ENCODE assay signal across 10 mouse cellular contexts in the genomic region with DNA sequence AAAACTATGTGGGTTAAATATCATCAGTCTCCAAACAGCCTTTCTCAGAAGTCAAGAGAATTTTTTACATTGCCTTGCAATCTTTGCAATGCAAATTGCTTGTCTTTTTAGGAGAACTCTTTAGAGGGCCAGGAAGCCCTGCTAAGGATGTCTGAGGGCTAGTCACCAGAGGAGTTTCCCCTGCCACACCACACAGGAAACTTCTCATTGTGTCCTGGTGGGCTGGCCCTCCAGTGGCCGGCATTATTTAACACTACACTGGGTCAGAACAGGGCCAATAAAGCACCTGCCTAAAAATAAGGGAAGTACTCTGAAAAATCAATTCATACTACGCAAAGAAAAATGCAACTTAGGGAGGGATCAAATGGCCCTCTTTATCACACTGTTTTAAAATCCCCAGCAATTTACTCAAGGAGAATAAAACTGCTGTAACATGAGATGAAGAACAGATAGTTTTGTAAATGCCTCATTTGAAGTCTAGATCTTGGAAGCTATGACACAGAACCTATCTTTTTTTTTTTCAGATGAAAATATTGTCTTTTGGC. TPM values are rescaled to one million over a fixed set of nuclear protein-coding genes. Genes with fewer than 3 reads are reported as not detected.
A peak's percentile ranks its signal among the peaks of the same experiment; 100 is the strongest.
DNase-seq lines count a peak whose midpoint lies in the region; ATAC-seq lines count a peak whose summit lies in the region.
"Had no signal": no experiment of that assay in that cellular context is flagged by ENCODE, and none has a peak within 500 bp of the region (broad histone marks: within the 10 kb centered on the region; RNA-seq: fewer than 3 reads in every experiment).

No protein-coding gene starts in this region.

- peak; percentile 32 to 56 for DNase-seq in cerebellum, postnatal 14 days
- DNase-seq in cerebellum, postnatal 36 days = no peak
- DNase-seq in A20 (ENCODE audit: low read depth, low spot score) = peak; percentile 34
- no peak for DNase-seq in natural killer cell, adult 2 months (ENCODE audit: low spot score in 2 of 2)
- DNase-seq in yolk sac, embryonic 10.5 days (ENCODE audit: low spot score) = no peak
- no peak for DNase-seq in frontal cortex, postnatal 25 days (ENCODE audit: low spot score in 2 of 2)

- H3K4me1 ChIP-seq in forebrain, embryonic 13.5 days = peaks cover 72% of the 10 kb centered on the region
- H3K4me1 ChIP-seq in midbrain, embryonic 13.5 days (replicated peaks) = peaks cover 66% of the 10 kb centered on the region

- peak overlapping the region; percentile 83 for H3K27ac ChIP-seq in forebrain, embryonic 13.5 days
- peak overlapping the region; percentile 94 for H3K27ac ChIP-seq in midbrain, embryonic 13.5 days

- peak overlapping the region; percentile 54 for H3K4me3 ChIP-seq in forebrain, embryonic 13.5 days
- H3K4me3 ChIP-seq in midbrain, embryonic 13.5 days (replicated peaks) = peak overlapping the region; percentile 65

- peak overlapping the region; percentile 70 for H3K9ac ChIP-seq in forebrain, embryonic 13.5 days
- peak overlapping the region; percentile 80 for H3K9ac ChIP-seq in midbrain, embryonic 13.5 days (replicated peaks)

- H3K4me2 ChIP-seq in forebrain, embryonic 13.5 days = peak overlapping the region; percentile 77
- H3K4me2 ChIP-seq in midbrain, embryonic 13.5 days (replicated peaks) = peak overlapping the region; percentile 65

- 9% methylated on average over 2 of the region's 2 CpGs for WGBS in forebrain, embryonic 13.5 days
- 3% methylated on average over 2 of the region's 2 CpGs for WGBS in midbrain, embryonic 13.5 days

- no peaks in the 10 kb centered on the region for H3K27me3 ChIP-seq in forebrain, embryonic 13.5 days
- H3K27me3 ChIP-seq in midbrain, embryonic 13.5 days = no peaks in the 10 kb centered on the region

- no peaks in the 10 kb centered on the region for H3K9me3 ChIP-seq in forebrain, embryonic 13.5 days (replicated peaks)
- H3K9me3 ChIP-seq in midbrain, embryonic 13.5 days = no peaks in the 10 kb centered on the region

- no peak for ATAC-seq in forebrain, embryonic 13.5 days
- no peak for ATAC-seq in midbrain, embryonic 13.5 days
- ATAC-seq: inflammation-experienced regulatory T-cells, adult 6 months had no signal

- 0 out of 2 replicates have a peak, but pooled peaks cover under 1% of the 10 kb centered on the region for H3K36me3 ChIP-seq in forebrain, embryonic 13.5 days (ENCODE audit: poor library complexity, severe bottlenecking)
- H3K36me3 ChIP-seq in midbrain, embryonic 13.5 days = no peaks in the 10 kb centered on the region

RNA-seq across cellular contexts. Expression of gene Gm6525, which starts 45.3 kb away (rescaled TPM):
- polyA plus RNA-seq in forebrain, embryonic 13.5 days (2015; fragmentation: Nextera tagmentation; extraction: Ambion mirVana) = 3.7 and 4.1 TPM in 2 replicates
- 3.8 and 4.3 TPM in 2 replicates for polyA plus RNA-seq in midbrain, embryonic 13.5 days (2015; fragmentation: Nextera tagmentation; extraction: Ambion mirVana)
- polyA plus RNA-seq: thymus, postnatal 0 days had no signal

Comparison
In these comparisons a context has a peak if more than half of its experiments do, and no peak if none do; other contexts are left out.
1. DNase-seq: peak in cerebellum, postnatal 14 days (2 of 2) and A20 (single experiment); none in cerebellum, postnatal 36 days (0 of 2), natural killer cell, adult 2 months (0 of 2), yolk sac, embryonic 10.5 days (single experiment) and frontal cortex, postnatal 25 days (0 of 2).